Mouse (Mus musculus) brain, adult 2 months (tissue): Measurements from ENCODE around the gene Tnfrsf21.

Experiments used
- DNase-seq: peaks from one replicate; pipeline ENCODE4 v3.0.0; 2011; ENCODE audit warnings: low read depth, low spot score

The Tnfrsf21 gene

GRCm38 (mm10) chr17:43076801-43077493 is 60.6 kb downstream of the Tnfrsf21 start:
- peak; percentile 91 for DNase-seq

DNA sequence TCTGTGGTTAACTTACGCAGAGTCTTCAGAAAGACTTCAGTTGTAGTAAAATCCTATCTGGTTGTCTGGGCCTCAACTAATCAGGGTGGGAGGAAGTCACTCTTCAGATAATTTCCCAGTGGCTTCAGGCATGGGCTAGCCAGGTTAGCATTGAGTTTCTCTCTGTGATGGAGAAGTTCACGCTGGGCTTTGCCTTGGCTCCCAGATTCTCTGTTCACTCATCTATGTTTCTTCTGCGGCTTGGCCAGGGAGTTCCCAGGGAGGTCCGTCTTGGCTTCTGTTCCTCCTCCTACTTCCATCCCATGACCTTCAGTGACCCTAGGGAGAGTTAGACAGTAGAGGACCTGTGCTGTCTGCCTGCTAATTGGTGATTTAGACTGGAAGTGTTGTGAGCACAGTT is 61.2 kb downstream of the Tnfrsf21 start:
- DNase-seq, result no peak

GRCm38 (mm10) chr17:43081225-43081624 is 64.9 kb downstream of the Tnfrsf21 start:
- DNase-seq, result no peak

- DNase-seq, result no peak
Measured at GRCm38 (mm10) chr17:43089496-43089895, 73.1 kb downstream of the Tnfrsf21 start.

DNA sequence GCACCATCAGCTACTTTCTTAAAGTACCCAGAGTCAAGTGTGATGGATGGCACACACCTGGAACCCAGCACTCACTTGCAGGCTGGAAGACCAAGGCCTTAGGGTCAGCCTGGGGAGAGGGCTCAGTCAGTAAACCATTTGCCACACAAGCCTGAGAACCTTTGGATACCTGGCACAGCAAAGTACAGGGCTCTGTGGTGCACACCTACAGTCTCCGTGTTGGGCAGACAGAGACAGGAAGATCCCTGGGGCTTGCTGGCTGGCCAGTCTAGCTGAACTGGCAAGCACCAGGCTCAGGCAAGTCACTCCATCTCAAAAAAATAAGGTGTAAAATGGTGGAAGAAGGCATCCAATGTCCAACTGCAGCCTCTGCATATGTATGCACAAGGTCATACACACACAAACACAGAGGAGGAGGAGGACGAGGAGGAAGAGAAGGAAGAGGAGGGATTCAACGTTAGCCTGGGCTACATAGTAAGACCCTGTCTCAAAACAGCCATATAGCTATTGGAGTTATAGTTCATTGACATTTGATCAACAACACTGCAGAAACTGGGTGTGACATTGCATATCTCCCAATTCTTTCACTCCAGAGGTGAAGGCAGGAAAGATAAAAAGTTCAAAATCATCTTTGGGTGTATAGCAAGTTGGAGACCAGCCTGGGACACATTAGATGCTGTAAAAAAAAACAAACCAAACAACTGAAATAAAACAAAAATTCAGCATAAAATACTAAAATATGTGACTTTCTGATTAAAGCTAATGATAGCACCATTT is 74.8 kb downstream of the Tnfrsf21 start:
- no peak for DNase-seq

DNA sequence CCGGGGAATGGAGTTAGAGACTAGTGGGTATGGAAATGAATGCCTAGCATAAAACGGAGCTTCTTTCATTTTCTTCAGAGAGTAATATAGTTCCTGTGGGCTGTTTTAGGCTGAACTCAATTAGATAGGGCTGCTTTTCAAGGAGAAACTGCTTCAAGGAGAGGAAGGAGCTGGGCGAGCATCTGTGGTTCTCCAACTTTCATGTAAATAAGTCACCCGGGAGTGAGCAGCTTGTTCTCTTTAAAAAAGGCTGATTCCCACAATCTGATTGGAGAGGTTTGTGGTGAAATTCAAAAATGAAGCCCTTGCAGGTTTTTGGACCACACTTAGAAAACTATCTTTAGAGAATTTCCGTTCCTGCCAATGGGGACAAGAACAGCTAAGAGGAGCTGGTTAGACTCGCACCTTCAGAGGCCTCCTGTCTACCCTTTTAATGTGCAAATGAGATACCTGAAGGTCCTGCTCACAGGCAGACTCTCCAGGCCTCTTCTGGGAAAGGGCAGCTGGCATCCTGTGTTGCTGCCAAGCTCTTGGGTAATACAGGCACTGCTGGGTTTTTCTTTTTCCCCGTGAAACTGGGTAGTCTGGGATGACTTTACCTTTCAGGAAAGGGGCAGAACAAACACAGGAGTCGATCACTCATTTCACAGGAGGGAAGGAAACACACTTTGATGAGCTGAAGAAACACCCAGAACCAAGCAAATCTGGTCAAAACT is 76.1 kb downstream of the Tnfrsf21 start:
- peak; percentile 73 for DNase-seq

DNA sequence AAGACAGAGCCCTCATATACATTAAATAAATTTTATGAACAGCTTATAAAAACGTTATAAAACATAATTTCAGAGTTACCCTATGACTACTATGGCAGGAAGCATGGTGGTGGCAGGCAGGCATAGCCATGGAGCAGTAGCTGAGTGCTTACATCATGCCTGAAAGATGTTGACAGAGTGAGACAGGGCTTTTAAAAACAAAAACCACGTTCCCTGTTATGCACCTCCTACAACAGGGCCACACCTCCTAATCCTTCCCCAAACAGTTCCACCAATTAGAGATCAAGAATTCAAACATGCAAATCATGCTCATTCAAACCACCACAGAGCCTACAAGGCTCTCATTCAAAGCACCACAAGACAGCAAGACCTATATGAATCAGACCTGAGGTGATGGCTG is 77.9 kb downstream of the Tnfrsf21 start:
- DNase-seq, result no peak

DNA sequence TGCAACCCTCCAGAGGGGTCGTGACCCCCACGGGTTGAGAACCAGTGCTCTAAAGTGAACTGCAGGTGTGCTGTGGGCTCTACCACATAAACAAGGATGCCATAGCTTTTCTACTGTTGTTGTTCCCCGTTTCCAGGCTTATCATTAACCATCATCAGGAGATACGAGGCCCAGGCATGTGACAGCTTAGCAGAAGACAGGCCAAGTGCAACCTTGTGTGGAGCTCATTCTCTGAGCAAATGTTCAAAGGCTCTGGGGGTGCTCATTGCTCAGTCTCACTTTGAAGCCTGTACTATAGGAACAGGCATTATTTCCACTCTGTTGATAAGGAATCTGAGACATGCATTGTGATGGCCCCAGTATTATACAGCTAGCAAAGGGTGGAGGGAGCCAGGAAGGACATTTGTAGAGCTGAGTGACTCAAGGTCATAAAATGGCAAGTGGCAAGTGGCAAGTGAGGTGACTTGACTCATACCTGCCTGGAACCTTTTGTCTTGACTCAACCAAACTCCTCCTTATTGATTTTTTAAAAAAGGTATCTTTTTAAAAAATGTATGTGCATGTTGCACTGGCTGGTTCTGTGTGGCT is 80.8 kb downstream of the Tnfrsf21 start:
- no peak for DNase-seq

DNA sequence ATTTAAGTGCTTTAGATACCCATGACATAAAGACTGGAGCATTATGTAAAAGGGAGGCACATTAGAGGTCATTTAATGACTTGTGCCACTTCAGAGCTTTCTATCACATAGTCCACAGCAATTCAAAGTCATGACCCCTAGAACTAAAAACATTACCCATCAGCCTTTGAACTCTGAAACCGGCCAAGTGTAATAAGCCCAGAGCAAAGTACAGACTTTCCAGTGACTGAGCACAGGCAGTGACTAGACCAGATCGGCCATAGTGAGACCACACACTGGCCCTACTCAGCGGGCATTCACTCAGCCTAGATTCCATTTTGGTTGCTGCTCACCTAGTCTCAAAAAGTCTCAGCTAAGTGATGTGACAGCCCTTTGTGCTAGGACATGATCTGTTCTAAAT is 89.8 kb downstream of the Tnfrsf21 start:
- no peak for DNase-seq

GRCm38 (mm10) chr17:43107338-43107737 is 91.0 kb downstream of the Tnfrsf21 start:
- DNase-seq, result no peak

DNA sequence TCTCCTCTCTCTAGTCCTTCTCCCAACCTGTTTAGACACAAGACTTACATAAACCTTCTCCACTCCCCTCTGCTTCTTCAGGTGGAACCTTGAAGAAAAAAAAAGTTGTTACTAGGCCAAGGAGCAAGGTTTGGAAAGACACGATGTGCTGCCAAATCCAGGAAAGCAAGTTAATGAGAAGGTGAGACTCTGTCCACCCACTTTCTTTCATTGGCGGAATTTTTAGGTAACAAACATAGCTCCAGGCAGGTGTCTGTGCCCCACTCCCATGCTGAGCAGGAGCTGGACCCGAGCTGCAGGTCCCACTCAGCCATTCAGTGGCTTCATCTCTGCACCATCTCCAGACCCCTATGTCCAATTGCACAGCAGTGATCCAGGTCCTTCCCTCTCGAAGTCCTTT is 93.1 kb downstream of the Tnfrsf21 start:
- no peak for DNase-seq

DNA sequence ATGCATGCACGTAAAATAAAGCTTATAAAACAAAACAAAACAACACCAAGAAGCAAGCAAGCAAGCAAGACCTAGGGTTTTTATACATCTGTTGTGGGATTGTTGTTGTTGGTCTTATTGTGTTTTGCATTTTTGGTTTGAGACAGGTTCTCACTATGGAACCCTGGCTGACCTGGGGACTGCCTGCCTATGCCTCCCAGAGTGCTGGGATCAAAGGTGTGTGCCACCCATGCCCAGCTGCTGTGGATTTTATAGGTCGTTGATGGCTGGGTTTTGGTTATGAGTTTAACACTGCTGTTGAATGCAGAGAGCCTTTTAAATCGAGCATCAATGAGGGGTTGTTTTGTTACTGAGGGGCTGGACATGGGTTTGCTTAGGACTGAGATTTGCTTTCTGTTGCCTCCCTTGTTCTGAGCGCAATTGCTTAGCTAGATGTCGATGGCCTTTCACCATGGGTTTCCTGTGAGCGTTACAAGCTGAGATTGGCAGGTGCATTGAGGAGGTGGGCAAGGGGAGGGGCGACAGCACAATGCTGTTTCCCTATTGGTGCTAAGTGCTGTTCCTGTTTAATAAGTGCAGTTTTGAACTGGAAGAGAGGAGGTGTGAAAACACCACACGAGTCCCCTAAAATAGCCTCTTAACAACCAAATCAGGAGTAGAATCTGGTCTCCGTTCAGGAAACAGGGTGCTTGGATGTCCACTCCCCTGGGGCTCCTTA is 94.0 kb downstream of the Tnfrsf21 start:
- DNase-seq, result no peak

DNA sequence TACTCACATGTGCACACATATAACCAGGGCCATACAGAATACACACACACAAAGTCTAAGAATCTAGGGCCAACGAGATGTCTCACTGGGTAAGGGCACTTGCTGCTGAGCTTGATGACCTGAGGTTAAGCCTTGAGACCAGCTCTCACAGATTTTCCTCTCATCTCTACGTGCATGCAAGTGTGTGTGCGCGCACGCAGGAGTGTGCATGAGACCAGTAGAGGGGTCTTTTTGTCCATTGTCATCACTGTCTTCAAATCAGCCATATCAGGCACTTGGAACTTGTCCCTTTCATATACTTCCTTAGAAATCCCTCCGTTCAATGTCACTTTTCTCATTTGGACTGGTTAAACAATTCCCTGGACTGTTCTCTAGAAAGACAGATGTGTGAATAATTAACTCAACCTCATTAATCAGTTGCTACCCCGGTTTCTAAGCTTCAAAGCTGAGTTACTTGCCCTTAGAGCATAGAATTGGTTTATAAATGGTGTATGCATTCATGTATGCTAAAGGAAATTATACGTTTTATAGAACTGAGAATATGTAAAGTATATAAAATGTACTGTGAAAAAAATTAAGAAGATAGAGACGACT is 97.1 kb downstream of the Tnfrsf21 start:
- no peak for DNase-seq

- DNase-seq, result peak; percentile 82
Measured at GRCm38 (mm10) chr17:43114086-43114581, 97.8 kb downstream of the Tnfrsf21 start.

GRCm38 (mm10) chr17:43114926-43115325 is 98.6 kb downstream of the Tnfrsf21 start:
- no peak for DNase-seq

DNA sequence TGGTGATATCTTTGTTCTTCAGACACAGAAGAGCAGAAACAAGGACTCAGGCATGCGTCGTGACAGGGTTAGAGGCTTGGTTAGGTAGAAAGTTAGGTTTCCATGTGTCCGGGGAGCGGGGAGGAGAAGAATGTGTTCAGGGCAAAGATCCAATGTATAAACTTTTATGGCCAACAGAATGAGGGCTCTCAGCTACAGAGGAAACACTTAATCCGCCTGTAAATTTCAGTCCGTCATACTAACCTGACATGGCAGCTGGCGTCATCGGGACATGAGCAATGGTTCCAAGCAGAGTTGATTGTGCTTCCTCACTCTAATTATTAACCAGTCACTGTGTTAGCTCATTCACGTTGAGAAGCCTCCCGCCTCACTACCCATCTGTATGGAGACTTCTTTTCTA is 100.4 kb downstream of the Tnfrsf21 start:
- no peak for DNase-seq

GRCm38 (mm10) chr17:43119446-43119845 is 103.1 kb downstream of the Tnfrsf21 start:
- no peak for DNase-seq

GRCm38 (mm10) chr17:43121096-43121495 is 104.7 kb downstream of the Tnfrsf21 start:
- peak; percentile 48 for DNase-seq

DNA sequence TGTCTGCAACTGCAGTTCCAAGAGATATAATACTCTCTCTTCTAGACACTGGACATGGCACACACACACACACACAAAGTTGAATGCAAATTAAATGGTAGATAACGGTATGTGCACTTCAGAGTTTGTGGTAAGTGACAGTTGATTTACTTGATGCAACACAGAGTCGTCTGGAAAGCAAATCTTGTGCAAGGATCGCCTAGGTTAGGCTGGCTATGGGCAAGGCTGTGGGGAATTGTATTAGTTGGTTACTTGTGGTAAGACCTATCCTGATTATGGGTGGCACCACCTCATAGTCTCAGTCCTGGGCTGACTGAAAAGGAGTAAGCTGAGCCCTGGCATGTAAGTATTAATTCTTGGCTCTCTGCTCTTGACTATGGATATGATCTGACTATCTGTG is 112.0 kb downstream of the Tnfrsf21 start:
- no peak for DNase-seq

DNA sequence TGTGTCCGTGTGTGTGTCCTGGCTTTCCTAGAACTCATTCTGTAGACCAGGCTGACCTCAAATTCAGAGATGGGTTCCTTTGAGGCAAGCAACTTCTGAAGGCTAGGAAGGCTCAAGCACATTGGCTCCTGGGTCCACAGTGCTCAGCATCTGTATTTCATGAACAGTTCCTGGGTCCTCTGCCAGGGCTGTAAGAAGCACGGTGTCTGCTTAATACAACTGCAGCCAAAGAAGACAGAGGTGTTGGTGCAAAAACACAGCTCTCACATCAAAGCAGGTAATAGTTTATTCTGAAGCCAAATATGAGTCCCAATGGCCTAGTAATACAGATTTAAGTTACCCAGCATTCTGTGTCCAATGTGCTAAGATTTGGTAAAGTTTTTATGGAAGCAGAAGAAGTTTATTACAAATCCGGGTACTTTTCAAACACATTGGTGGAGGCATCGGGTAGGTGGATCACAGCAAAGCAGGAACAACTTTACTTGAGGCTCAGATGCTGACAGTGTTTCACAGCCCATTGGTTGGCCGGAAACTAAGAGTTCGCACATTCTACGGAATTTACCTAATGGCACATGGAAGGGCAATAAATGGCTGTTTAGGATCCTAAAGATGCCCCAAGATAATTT is 112.7 kb downstream of the Tnfrsf21 start:
- no peak for DNase-seq
